Mouse (Mus musculus) small intestine, adult 2 months (tissue): ENCODE measurements around the gene Greb1.
A peak's percentile ranks its signal among the peaks of the same experiment; 100 is the strongest.

Experiments
- CTCF ChIP-seq: fragments of 200-500 bp; IDR thresholded peaks from 2 replicates; pipeline ENCODE4 v1.5.1; 2012; ENCODE audit warnings: low read depth, mild to moderate bottlenecking, control low read depth, inconsistent platforms, low read length, moderate library complexity, mixed read lengths; ENCODE audit not compliant: insufficient replicate concordance, insufficient read length; ENCODE audit errors: extremely low read depth
- POLR2A ChIP-seq: fragments of 200-500 bp; IDR thresholded peaks from 2 replicates; pipeline ENCODE4 v1.6.1; 2012; ENCODE audit warnings: low read depth, mild to moderate bottlenecking, control low read depth, inconsistent platforms, low read length, moderate library complexity

DNA sequence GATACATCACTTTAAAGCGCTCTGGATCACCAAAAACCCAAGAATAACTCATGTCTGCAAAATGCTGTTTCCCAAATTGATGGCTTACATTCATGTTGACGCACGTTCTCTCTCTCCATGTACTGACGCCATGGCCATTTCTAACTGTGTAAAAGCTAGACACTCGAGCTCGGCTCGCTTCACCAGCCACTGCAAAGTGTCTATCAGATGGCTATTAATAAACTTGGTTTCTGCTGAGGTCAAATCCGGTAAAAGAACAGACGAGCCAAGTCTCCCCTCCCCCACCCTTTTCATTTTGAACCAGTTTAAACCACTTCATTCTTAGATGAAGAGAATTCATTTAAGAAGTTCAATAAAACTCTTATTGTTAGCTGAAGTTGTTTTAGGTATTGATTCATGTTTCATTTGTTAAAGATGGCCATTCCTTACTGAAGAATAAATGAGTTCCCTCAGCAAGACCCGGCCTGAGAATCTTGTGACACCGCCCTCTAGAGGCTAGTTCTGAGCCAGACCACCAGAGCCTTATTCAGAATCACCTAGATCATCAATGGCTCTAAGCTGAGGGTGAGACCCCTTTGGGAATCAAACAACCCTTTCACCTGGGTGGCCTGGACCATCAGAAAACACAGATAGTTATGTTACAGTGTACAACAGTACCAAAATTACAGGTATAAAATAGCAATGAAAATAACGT, 161.5 kb downstream of the Greb1 start:
- TF ChIP-seq POLR2A (no peak), CTCF (peak; percentile 35; the same call in 1 of the 2 replicates)
